Mouse (Mus musculus) CH12.LX (cell line): ENCODE measurements around the gene Pbx1.

Experiments
- CHD2 ChIP-seq: IDR thresholded peaks from 2 replicates; pipeline ENCODE4 v1.6.1; 2011; ENCODE audit warnings: low read length, improper control_type of control experiment
- CTCF ChIP-seq, 2 experiments: IDR thresholded peaks in 1 of 2; conservative IDR thresholded peaks in 1 of 2; 2 replicates each; pipeline ENCODE4 v1.5.1; 2011 to 2012; ENCODE audit warnings: low read depth in 2 of 2, low read length in 2 of 2, improper control_type of control experiment in 1 of 2, inconsistent platforms in 1 of 2, mild to moderate bottlenecking in 1 of 2, moderate library complexity in 1 of 2
- EP300 ChIP-seq: IDR thresholded peaks from 2 replicates; pipeline ENCODE4 v1.6.1; 2011; ENCODE audit warnings: low read length, improper control_type of control experiment
- HCFC1 ChIP-seq: IDR thresholded peaks from 2 replicates; pipeline ENCODE4 v1.6.1; 2012; ENCODE audit warnings: low read depth, mild to moderate bottlenecking, inconsistent platforms, low read length, improper control_type of control experiment
- JUND ChIP-seq: conservative IDR thresholded peaks from 2 replicates; pipeline ENCODE4 v1.6.1; 2011; ENCODE audit warnings: low read depth, low read length, improper control_type of control experiment
- MAFK ChIP-seq: IDR thresholded peaks from 2 replicates; pipeline ENCODE4 v1.6.1; 2011; ENCODE audit warnings: low read length, improper control_type of control experiment; ENCODE audit not compliant: insufficient replicate concordance
- MAX ChIP-seq: IDR thresholded peaks from 2 replicates; pipeline ENCODE4 v1.6.1; 2011; ENCODE audit warnings: low read length, improper control_type of control experiment
- TBP ChIP-seq: conservative IDR thresholded peaks from 2 replicates; pipeline ENCODE4 v1.6.1; 2011; ENCODE audit warnings: low read depth, low read length, improper control_type of control experiment
- USF2 ChIP-seq: conservative IDR thresholded peaks from 2 replicates; pipeline ENCODE4 v1.6.1; 2011; ENCODE audit warnings: low read depth, low read length, improper control_type of control experiment
- ZNF384 ChIP-seq: IDR thresholded peaks from 2 replicates; pipeline ENCODE4 v1.6.1; 2012; ENCODE audit warnings: low read depth, low read length, improper control_type of control experiment, inconsistent platforms

- TF ChIP-seq CTCF (conservative IDR thresholded peaks at IDR 0.05 in 1 of 2, IDR thresholded peaks at IDR 0.05 in 1 of 2; ENCODE audit: low read depth in 2 of 2, low read length in 2 of 2) (no peak), EP300 (no peak), MAFK (no peak), JUND (no peak), HCFC1 (no peak), CHD2 (no peak), TBP (no peak), ZNF384 (no peak), USF2 (no peak), MAX (no peak)
These were observed 148.1 kb downstream of the Pbx1 start for GRCm38 (mm10) chr1:168283841-168284565.
